Mouse (Mus musculus): ENCODE results near the gene Rnase11.

DNA sequence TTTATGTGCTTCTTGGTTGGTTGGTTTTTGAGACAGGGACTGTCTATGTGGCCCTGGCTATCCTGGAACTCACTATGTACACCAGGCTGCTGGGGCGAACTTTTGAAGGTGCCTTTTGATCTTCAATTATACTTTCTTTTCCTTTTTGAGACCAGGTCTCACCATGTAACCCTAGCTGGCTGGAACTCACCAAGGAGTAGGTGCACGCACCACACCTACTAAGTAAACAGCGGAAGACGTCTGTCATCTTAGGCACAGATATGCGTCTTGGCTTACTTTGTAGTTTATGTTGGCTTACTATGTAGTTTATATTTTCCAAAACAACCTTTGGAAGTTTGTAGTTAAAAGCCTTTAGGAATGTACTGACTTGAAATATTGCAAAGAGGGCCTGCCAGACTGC, 19.0 kb upstream of the Rnase11 start:
- TF ChIP-seq CTCF (IDR thresholded peaks at IDR 0.05; ENCODE audit: low read depth, low read length) (no peak), EP300 (IDR thresholded peaks at IDR 0.05; ENCODE audit: insufficient read depth, low read depth, low read length) (no peak)

Measured in ES-Bruce4 (cell line).